Comparison of ENCODE assay signal across 23 mouse cellular contexts in the genomic region with DNA sequence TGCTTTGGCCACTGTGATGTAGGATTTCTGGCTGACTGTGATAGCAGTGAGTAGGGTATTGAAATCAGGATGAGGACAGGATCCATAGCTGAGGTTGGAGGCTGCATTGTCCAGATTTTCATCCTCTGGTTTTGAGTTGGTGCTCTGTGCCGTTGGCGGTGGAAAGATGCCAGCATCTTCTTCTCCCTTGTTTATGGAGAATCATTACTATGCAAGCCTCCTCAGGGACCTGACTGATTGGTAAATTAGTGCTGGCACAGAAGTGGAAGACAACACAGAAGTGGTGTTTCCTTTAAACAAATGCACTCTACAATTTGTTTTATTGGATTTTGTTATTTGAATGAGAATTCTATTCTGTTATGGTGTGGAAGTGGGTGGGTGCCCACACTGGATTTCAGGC. TPM values are rescaled to one million over a fixed set of nuclear protein-coding genes. Genes with fewer than 3 reads are reported as not detected.
A peak's percentile ranks its signal among the peaks of the same experiment; 100 is the strongest.
DNase-seq lines count a peak whose midpoint lies in the region; ATAC-seq and TF ChIP-seq lines count a peak whose summit lies in the region.
"Had no signal": no experiment of that assay in that cellular context is flagged by ENCODE, and none has a peak within 500 bp of the region (broad histone marks: within the 10 kb centered on the region; RNA-seq: fewer than 3 reads in every experiment).

No protein-coding gene starts in this region.

- H3K27ac ChIP-seq in forebrain, embryonic 14.5 days (ENCODE audit: low read depth, low read length) = no peak overlapping the region
- no peak overlapping the region for H3K27ac ChIP-seq in forebrain, embryonic 16.5 days (ENCODE audit: low read length)
- no peak overlapping the region for H3K27ac ChIP-seq in hindbrain, postnatal 0 days
- no peak overlapping the region for H3K27ac ChIP-seq in hindbrain, embryonic 12.5 days
- H3K27ac ChIP-seq: embryonic facial prominence, embryonic 10.5 days; embryonic facial prominence, embryonic 13.5 days; forebrain, embryonic 12.5 days; gastrocnemius, adult 2 months had no signal

- H3K4me3 ChIP-seq in forebrain, embryonic 14.5 days (ENCODE audit: low read depth, low read length) = no peak overlapping the region
- no peak overlapping the region for H3K4me3 ChIP-seq in forebrain, embryonic 16.5 days (replicated peaks; ENCODE audit: low read length)
- H3K4me3 ChIP-seq in hindbrain, postnatal 0 days (ENCODE audit: low read length) = no peak overlapping the region
- H3K4me3 ChIP-seq in hindbrain, embryonic 12.5 days = no peak overlapping the region
- H3K4me3 ChIP-seq: embryonic facial prominence, embryonic 10.5 days; embryonic facial prominence, embryonic 13.5 days; erythroblast, embryonic 14.5 days; forebrain, embryonic 12.5 days; gastrocnemius, adult 2 months had no signal

- no peak for TF ChIP-seq CTCF in hindbrain, postnatal 0 days (IDR thresholded peaks at IDR 0.05; ENCODE audit: low read depth)

- ATAC-seq in forebrain, embryonic 14.5 days = no peak
- no peak for ATAC-seq in forebrain, embryonic 16.5 days
- ATAC-seq in hindbrain, postnatal 0 days = no peak
- no peak for ATAC-seq in hindbrain, embryonic 12.5 days (ENCODE audit: low FRiP score)
- ATAC-seq: forebrain, postnatal 0 days; intestine, postnatal 0 days; Patski had no signal

- no peaks in the 10 kb centered on the region for H3K27me3 ChIP-seq in forebrain, embryonic 14.5 days (replicated peaks; ENCODE audit: control insufficient read depth, insufficient read depth, low read length)
- no peaks in the 10 kb centered on the region for H3K27me3 ChIP-seq in forebrain, embryonic 16.5 days (replicated peaks; ENCODE audit: control insufficient read depth, insufficient read depth, low read length)
- H3K27me3 ChIP-seq in hindbrain, postnatal 0 days (ENCODE audit: insufficient read depth, low read length) = no peaks in the 10 kb centered on the region
- H3K27me3 ChIP-seq in hindbrain, embryonic 12.5 days = no peaks in the 10 kb centered on the region
- H3K27me3 ChIP-seq: embryonic facial prominence, embryonic 13.5 days; forebrain, embryonic 12.5 days; Patski had no signal

- peak; percentile 60 for DNase-seq in forebrain, embryonic 14.5 days (ENCODE audit: low spot score)
- peak; percentile 29 for DNase-seq in hindbrain, postnatal 0 days (ENCODE audit: low spot score)
- peak; percentile 50 for DNase-seq in MN1 (ENCODE audit: low spot score)
- DNase-seq in c-Kit-positive CD71-positive TER-119-positive erythroid progenitor cells, embryonic 14.5 days (ENCODE audit: low spot score) = no peak
- DNase-seq: adrenal gland, postnatal 10 days; adrenal gland, postnatal 36 days; cerebellum, adult 11-12 months; cerebellum, adult 8-10 months; cerebellum, postnatal 36 days; embryo, embryonic 11 days; forebrain, postnatal 0 days; gastrocnemius, adult 2 months; gastrocnemius, postnatal 14 days had no signal

- WGBS in forebrain, embryonic 14.5 days = 20% methylated on average over 2 of the region's 2 CpGs
- WGBS in forebrain, embryonic 16.5 days = 18% methylated on average over 2 of the region's 2 CpGs
- 18% methylated on average over 2 of the region's 2 CpGs for WGBS in hindbrain, postnatal 0 days
- WGBS in hindbrain, embryonic 12.5 days = 75% methylated on average over 2 of the region's 2 CpGs

- no peak overlapping the region for H3K9ac ChIP-seq in forebrain, embryonic 14.5 days (ENCODE audit: low read length)
- no peak overlapping the region for H3K9ac ChIP-seq in forebrain, embryonic 16.5 days (replicated peaks; ENCODE audit: low read depth, low read length)
- H3K9ac ChIP-seq in hindbrain, postnatal 0 days (replicated peaks; ENCODE audit: low read length) = no peak overlapping the region
- no peak overlapping the region for H3K9ac ChIP-seq in hindbrain, embryonic 12.5 days
- H3K9ac ChIP-seq: embryonic facial prominence, embryonic 13.5 days; forebrain, embryonic 12.5 days; forebrain, postnatal 0 days had no signal

- no peaks in the 10 kb centered on the region for H3K36me3 ChIP-seq in forebrain, embryonic 14.5 days (ENCODE audit: control insufficient read depth, insufficient read depth, low read length)
- H3K36me3 ChIP-seq in forebrain, embryonic 16.5 days (ENCODE audit: control insufficient read depth, insufficient read depth) = no peaks in the 10 kb centered on the region
- no peaks in the 10 kb centered on the region for H3K36me3 ChIP-seq in hindbrain, postnatal 0 days (ENCODE audit: insufficient read depth, low read length)
- no peaks in the 10 kb centered on the region for H3K36me3 ChIP-seq in hindbrain, embryonic 12.5 days
- H3K36me3 ChIP-seq: embryonic facial prominence, embryonic 10.5 days; embryonic facial prominence, embryonic 13.5 days; forebrain, embryonic 12.5 days had no signal

- peaks cover 18% of the 10 kb centered on the region for H3K4me1 ChIP-seq in forebrain, embryonic 14.5 days (ENCODE audit: control insufficient read depth, insufficient read depth, low read length)
- H3K4me1 ChIP-seq in forebrain, embryonic 16.5 days (replicated peaks; ENCODE audit: control insufficient read depth, insufficient read depth, low read length) = peaks cover 22% of the 10 kb centered on the region
- no peaks in the 10 kb centered on the region for H3K4me1 ChIP-seq in hindbrain, postnatal 0 days (ENCODE audit: insufficient read depth, low read length)
- peaks cover 16% of the 10 kb centered on the region for H3K4me1 ChIP-seq in hindbrain, embryonic 12.5 days

- H3K9me3 ChIP-seq in forebrain, embryonic 14.5 days (replicated peaks; ENCODE audit: control insufficient read depth, low read length) = no peaks in the 10 kb centered on the region
- H3K9me3 ChIP-seq in forebrain, embryonic 16.5 days (ENCODE audit: control insufficient read depth, low read length) = no peaks in the 10 kb centered on the region
- H3K9me3 ChIP-seq in hindbrain, postnatal 0 days (ENCODE audit: low read length) = no peaks in the 10 kb centered on the region
- H3K9me3 ChIP-seq in hindbrain, embryonic 12.5 days (replicated peaks) = no peaks in the 10 kb centered on the region
- H3K9me3 ChIP-seq: embryonic facial prominence, embryonic 10.5 days; embryonic facial prominence, embryonic 13.5 days; forebrain, embryonic 12.5 days had no signal

- no peak overlapping the region for H3K4me2 ChIP-seq in forebrain, embryonic 14.5 days (ENCODE audit: low read length)
- H3K4me2 ChIP-seq in forebrain, embryonic 16.5 days (ENCODE audit: low read length) = no peak overlapping the region
- no peak overlapping the region for H3K4me2 ChIP-seq in hindbrain, postnatal 0 days (ENCODE audit: low read depth, low read length)
- no peak overlapping the region for H3K4me2 ChIP-seq in hindbrain, embryonic 12.5 days (replicated peaks)
- H3K4me2 ChIP-seq: embryonic facial prominence, embryonic 13.5 days; forebrain, embryonic 12.5 days; heart, embryonic 11.5 days had no signal

RNA-seq across cellular contexts. Expression of a gene that starts 18.8 kb away (rescaled TPM):
- polyA plus RNA-seq in forebrain, embryonic 14.5 days (2014; fragmentation: Nextera tagmentation; extraction: Ambion mirVana) = 15.5 and 16.5 TPM in 2 replicates
- 16.4 and 19.1 TPM in 2 replicates for polyA plus RNA-seq in forebrain, embryonic 16.5 days (2015; fragmentation: Nextera tagmentation; extraction: Ambion mirVana)
- total RNA-seq in hindbrain, postnatal 0 days (2014; rRNA removed) = 29.3 and 36.0 TPM in 2 replicates
- polyA plus RNA-seq in hindbrain, postnatal 0 days (2015; fragmentation: Nextera tagmentation; extraction: Ambion mirVana) = 11.9 and 12.8 TPM in 2 replicates
- 38.3 and 43.1 TPM in 2 replicates for polyA plus RNA-seq in hindbrain, embryonic 12.5 days (2016; fragmentation: Nextera tagmentation; extraction: Ambion mirVana)
- total RNA-seq: hematopoietic stem cell, adult 5-6 weeks had no signal
